Mouse (Mus musculus) spleen, adult 12 weeks (tissue): ENCODE data around the gene Myo15b.
A peak's percentile ranks its signal among the peaks of the same experiment; 100 is the strongest.

Source experiments
- DNase-seq: peaks from one replicate; pipeline ENCODE4 v3.0.0; 2022; ENCODE audit warnings: low spot score

Gene Myo15b

DNA sequence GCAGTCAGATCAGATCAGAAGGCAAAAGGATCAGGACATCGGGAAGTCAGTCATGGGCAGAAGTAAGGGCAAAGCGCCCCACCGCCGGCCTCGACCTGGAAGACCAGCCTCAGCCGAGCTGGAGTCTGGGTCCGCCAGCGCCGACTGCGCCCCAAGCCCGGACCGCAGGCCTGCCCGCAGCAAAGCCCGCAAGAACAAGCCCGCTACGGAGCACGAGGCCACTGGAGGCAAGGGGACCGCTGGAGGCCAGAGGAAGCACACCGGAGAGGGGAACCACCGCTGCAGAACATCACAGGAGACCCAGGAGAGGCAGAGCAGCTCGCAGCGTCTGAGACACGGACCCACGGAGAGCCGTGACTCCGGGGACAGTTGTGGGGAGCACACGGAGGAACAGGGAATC lies at the start of gene Myo15b:
Myo15b (plus strand) TSS at position 53 of the 400 bp plus-strand sequence.
- DNase-seq = no peak

- no peak for DNase-seq
These were observed 49.4 kb upstream of the Myo15b start for GRCm38 (mm10) chr11:115808696-115809310.

DNA sequence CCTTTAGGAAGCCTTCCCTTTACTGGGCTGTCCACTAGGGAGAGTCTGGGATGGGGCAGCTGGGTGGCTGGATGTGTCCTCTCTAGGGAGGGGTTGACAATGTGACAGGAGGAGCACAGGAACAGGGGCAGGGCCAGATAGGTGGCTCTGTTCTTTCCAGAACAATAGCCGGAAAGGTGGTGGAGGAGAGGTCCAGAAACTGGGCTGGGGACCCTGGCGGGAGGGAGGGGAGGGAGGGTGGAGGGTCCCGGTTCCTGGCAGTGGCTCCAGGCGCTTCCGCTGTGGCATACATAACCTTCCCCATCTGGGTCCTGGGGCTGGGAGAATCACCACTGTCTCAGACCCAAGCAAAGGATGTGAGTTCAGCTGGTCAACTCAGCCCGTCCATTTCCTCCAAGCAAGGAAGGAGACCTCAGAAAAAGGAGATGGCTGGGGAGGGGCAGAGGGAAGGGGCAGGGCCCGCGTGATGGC lies 48.9 kb upstream of the Myo15b start:
- no peak for DNase-seq

DNA sequence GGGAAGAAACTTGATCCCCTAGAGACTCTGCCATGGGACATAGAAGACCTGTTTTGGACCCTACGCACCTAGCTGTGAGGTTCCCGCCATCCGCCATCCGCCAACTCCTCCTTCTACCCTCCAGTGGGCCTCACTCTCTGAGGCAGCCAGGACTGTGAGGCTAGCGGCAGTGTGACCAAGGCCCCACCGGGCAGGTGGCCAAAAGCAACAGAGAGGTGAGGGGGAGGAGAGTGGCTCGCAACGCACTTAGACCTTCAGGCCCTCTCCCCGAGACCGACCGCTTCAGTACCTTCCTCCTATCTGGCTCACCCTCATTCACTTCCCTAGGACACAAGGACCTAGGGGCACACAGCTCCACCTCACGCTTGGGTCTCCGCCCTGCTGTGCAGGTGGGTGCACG lies 47.8 kb upstream of the Myo15b start:
- DNase-seq = no peak

DNA sequence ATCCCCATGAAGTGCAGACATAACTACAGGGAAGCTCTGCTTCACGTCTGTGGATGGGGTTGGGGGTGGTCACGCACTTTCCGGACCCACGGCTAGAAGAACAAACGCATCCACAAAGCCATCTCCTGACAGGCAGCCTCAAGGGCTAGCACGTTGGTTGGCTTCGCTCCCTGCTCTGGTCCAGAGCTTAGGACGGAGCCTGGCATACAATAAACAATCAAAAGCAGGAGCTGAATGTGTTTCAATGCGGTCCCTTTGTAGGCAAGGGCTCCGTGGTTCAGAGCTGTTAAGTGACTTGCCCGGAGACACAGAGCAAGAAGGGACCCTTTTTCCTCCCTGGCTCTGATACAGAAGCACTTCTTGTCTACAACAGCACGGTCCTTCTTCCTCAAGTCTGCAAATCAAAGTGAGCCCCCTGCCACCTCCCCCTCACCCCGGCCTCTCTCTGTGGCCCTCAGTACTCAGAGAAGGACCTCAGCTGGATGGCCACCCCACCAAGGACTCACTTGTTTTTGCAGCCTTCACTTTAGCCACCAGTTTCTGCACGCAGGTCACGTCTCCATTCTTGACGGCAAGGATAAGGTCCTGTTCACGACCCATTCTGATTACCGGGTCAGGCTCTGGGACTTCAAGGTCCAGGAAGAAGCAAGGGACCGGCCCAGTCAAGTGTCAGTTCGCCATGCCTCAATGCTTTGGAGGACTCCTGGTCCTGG lies 46.7 kb upstream of the Myo15b start:
- DNase-seq = no peak

- no peak for DNase-seq
These were observed 46.1 kb upstream of the Myo15b start for GRCm38 (mm10) chr11:115812095-115812494.

GRCm38 (mm10) chr11:115812533-115813420 lies 45.4 kb upstream of the Myo15b start:
- no peak for DNase-seq

- peak; percentile 87 for DNase-seq
These were observed 44.5 kb upstream of the Myo15b start, which contains the start of gene Caskin2 for GRCm38 (mm10) chr11:115813507-115814296. Gene Caskin2, minus strand, starts transcription at chr11:115813639.

GRCm38 (mm10) chr11:115814605-115815450 lies 43.4 kb upstream of the Myo15b start, which contains the start of gene Tsen54:
Gene Tsen54, plus strand, starts transcription at chr11:115814724.
- peak; percentile 83 for DNase-seq

- DNase-seq = no peak
These were observed 40.9 kb upstream of the Myo15b start for GRCm38 (mm10) chr11:115817331-115817730.

GRCm38 (mm10) chr11:115819915-115820623 lies 38.1 kb upstream of the Myo15b start:
- no peak for DNase-seq

DNA sequence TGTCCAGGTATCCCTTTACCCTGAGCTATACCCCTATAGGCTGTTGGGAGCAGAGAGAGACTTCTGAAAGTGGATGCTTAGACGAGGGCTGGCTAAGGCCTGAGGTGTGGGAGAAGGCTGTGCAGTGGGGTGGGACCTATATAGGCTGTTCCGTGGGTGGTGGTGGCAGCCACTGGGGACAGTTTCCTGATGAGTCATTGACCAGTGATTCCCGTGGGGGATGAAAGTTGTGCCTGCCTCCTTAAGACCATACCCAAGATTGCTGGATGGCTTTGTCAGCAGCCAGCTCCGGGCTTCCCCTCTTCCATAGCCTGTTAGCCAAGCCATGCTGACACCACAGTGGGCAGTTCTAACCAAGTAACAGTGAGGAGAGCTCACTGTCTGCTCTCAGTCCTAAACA lies 37.2 kb upstream of the Myo15b start:
- DNase-seq = no peak

DNA sequence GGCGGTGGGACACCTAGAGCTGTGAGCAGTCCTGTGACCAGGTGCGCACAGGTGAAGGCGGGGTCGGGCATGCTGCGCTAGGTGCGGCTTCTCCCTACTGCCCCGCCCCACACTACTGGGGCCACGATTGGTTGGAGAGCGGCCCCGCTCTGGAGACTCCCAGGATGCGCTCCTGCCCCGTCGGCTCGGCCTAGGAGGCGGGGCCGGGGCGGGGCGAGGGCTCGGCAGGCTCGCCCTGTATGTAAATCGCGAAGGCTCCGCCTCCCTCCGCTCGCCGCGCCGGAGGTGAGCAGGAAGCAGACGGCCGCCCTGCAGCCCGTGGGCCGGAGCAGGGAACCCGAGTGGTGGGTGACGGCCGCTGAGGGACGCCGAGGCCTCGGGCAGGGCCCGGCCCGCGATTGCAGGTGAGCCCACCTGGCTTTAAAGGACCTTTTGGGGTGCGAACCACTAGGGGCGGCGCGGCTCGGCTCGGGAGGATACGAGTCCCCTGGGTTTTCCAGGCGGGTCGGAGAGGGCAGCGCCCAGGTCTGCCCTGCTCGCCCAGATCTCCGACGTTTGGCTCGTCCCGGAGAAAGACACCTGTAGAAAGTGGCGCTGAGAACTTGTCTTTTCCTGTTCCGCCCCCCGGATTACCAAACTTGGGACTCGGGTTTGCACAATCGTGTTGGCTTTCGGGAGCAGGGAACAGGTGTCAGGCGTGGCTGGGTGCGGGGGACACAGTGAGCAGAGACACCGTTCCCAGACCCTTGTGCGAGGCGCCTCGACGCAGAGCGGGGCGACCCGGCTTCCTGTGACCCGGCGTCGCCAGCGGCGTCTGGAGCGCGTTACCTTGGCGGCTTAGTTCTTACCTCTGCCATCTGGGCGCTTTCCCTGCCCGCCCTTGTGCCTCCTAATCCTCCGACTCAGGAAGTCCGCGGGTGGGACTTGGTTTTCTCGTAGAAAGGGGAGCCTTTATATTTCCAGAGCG lies 34.1 kb upstream of the Myo15b start, which contains the start of gene Llgl2:
Llgl2 (plus strand) TSS at position 276 of the 967 bp plus-strand sequence.
- DNase-seq = peak; percentile 82

- DNase-seq = no peak
These were observed 33.4 kb upstream of the Myo15b start for GRCm38 (mm10) chr11:115824813-115825212.

- no peak for DNase-seq
These were observed 31.7 kb upstream of the Myo15b start for GRCm38 (mm10) chr11:115826487-115826886.

DNA sequence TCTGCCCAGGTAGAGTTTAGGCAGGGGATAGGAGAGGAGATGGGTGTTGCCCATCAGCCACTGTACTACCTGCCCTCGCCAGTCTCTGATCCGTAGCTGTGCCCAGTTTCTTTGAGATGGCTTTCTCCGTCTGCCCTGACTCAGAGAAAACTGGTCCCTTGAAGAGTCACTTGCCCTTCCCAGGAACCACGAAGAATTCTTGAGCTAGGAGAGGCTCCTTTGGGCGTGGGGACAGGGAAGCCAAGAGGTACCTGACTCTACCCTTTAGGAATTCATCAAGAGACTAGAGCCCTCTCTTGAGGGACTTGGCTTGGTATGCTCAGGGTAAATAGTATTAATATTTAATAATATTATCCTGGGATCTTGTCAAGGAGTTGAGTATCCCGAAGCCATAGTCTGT lies 30.6 kb upstream of the Myo15b start:
- no peak for DNase-seq

DNA sequence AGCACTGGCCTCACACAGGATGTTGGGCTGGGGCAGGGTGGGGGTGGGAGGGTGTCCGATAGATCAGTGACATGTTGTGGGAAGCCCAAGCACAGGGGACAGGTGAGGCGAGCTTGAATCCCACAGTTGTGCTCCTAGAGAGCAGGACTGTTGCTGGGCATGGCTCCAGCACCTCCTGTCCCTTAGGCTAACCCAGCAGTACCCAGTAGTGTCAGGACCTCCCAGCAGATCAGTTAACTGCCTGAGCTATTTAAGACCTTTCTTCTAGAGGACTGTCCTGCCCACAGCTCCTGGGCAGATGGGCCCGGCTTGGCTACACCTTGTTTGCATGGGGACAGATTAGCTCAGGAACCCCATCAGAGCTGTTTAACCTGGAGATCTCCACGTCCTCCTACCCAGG lies 29.2 kb upstream of the Myo15b start:
- DNase-seq = no peak

GRCm38 (mm10) chr11:115830550-115831325 lies 27.5 kb upstream of the Myo15b start:
- DNase-seq = no peak
